Mouse (Mus musculus) hindbrain, embryonic 16.5 days (tissue): ENCODE data around the gene Cad. TPM values are rescaled to one million over a fixed set of nuclear protein-coding genes. Genes with fewer than 3 reads are reported as not detected.

ENCODE experiments used
- ATAC-seq: fragments of 200-750 bp; cut with Nextera tagmentation; 2 replicates; pipeline ENCODE4 v1.8.0; 2017; ENCODE audit warnings: moderate TSS enrichment, moderate library complexity
- H3K27ac ChIP-seq: fragments of 300-500 bp; sonication (generic); 2 replicates; pipeline ENCODE4 v1.5.1; 2014; ENCODE audit warnings: low read depth, mild to moderate bottlenecking, control low read depth, low read length, moderate library complexity
- H3K27me3 ChIP-seq: fragments of 300-500 bp; sonication (generic); replicated peaks from 2 replicates; pipeline ENCODE4 v1.6.1; 2014; ENCODE audit warnings: low read length; ENCODE audit not compliant: control insufficient read depth, insufficient read depth
- H3K36me3 ChIP-seq: fragments of 300-500 bp; sonication (generic); 2 replicates; pipeline ENCODE4 v1.6.1; 2014; ENCODE audit warnings: mild to moderate bottlenecking, low read length, moderate library complexity, mixed read lengths; ENCODE audit not compliant: control insufficient read depth, insufficient read depth
- H3K4me1 ChIP-seq: fragments of 300-500 bp; sonication (generic); 2 replicates; pipeline ENCODE4 v1.6.1; 2014; ENCODE audit warnings: low read depth, low read length; ENCODE audit not compliant: control insufficient read depth, insufficient read depth
- H3K4me2 ChIP-seq: fragments of 300-500 bp; sonication (generic); 2 replicates; pipeline ENCODE4 v1.6.1; 2014; ENCODE audit warnings: mild to moderate bottlenecking, low read length, control low read depth, moderate library complexity
- H3K4me3 ChIP-seq: fragments of 300-500 bp; sonication (generic); 2 replicates; pipeline ENCODE4 v1.5.1; 2014; ENCODE audit warnings: mild to moderate bottlenecking, low read length, control low read depth, moderate library complexity
- H3K9ac ChIP-seq: fragments of 300-500 bp; sonication (generic); 2 replicates; pipeline ENCODE4 v1.6.1; 2014; ENCODE audit warnings: low read depth, mild to moderate bottlenecking, control low read depth, low read length, moderate library complexity
- H3K9me3 ChIP-seq: fragments of 300-500 bp; sonication (generic); 2 replicates; pipeline ENCODE4 v1.6.1; 2014; ENCODE audit warnings: mild to moderate bottlenecking, low read length, moderate library complexity; ENCODE audit not compliant: control insufficient read depth
- WGBS: fragments of 180-500 bp; shearing (Covaris S2); extraction: QIAGEN DNeasy Blood & Tissue Kit; methylation state at CpG from one replicate; pipeline ENCODE4 v1.1.7; 2014; 5-methylcytosine and 5-hydroxymethylcytosine counted together
- polyA plus RNA-seq: library from polyadenylated mRNA; unstranded; fragments of >200 nt; fragmentation: Nextera tagmentation; extraction: Ambion mirVana; gene quantifications from 2 replicates; pipeline ENCODE4 v1.2.1, GENCODE M21; 2015

Gene Cad
- polyA plus RNA-seq, 1 experiment from 2014 or later = 11.6 TPM

GRCm38 (mm10) chr5:31081386-31081785, 26.8 kb downstream of the Cad start:
- no peaks in the 10 kb centered on the region for H3K27me3 ChIP-seq
- H3K4me1 ChIP-seq = no peaks in the 10 kb centered on the region
- H3K27ac ChIP-seq = no peak overlapping the region
- ATAC-seq = no peak
- H3K9me3 ChIP-seq = no peaks in the 10 kb centered on the region
- no peak overlapping the region for H3K4me2 ChIP-seq
- 64% methylated on average over 3 of the region's 3 CpGs for WGBS
- H3K4me3 ChIP-seq = no peak overlapping the region
- no peak overlapping the region for H3K9ac ChIP-seq
- H3K36me3 ChIP-seq = peaks cover 16% of the 10 kb centered on the region

- Histone ChIP-seq H3K9me3 (no peaks in the 10 kb centered on the region), H3K27me3 (no peaks in the 10 kb centered on the region), H3K4me3 (no peak overlapping the region), H3K36me3 (peaks cover 14% of the 10 kb centered on the region), H3K4me2 (no peak overlapping the region), H3K27ac (no peak overlapping the region), H3K4me1 (no peaks in the 10 kb centered on the region), H3K9ac (no peak overlapping the region)
- ATAC-seq = 0 out of 2 replicates have a peak, but pooled peaks have one; percentile 4
- WGBS = 5% methylated on average over 5 of the region's 5 CpGs
Measured at GRCm38 (mm10) chr5:31082355-31082754, 27.8 kb downstream of the Cad start.

GRCm38 (mm10) chr5:31082935-31083625, 28.5 kb downstream of the Cad start:
- peak; percentile 30; the same call in 1 of the 2 replicates for ATAC-seq
- Histone ChIP-seq H3K4me2 (no peak overlapping the region), H3K9me3 (no peaks in the 10 kb centered on the region), H3K9ac (0 out of 2 replicates have a peak overlapping the region, but pooled peaks have one; percentile 8), H3K27me3 (no peaks in the 10 kb centered on the region), H3K27ac (0 out of 2 replicates have a peak overlapping the region, but pooled peaks have one; percentile 29), H3K4me1 (no peaks in the 10 kb centered on the region), H3K4me3 (no peak overlapping the region), H3K36me3 (peaks cover 6% of the 10 kb centered on the region; the same call in 1 of the 2 replicates)
- WGBS = 42% methylated on average over 12 of the region's 12 CpGs

GRCm38 (mm10) chr5:31083949-31084348, 29.4 kb downstream of the Cad start:
- Histone ChIP-seq H3K4me1 (no peaks in the 10 kb centered on the region), H3K9me3 (no peaks in the 10 kb centered on the region), H3K36me3 (no peaks in the 10 kb centered on the region), H3K4me3 (no peak overlapping the region), H3K4me2 (no peak overlapping the region), H3K27me3 (no peaks in the 10 kb centered on the region), H3K27ac (no peak overlapping the region), H3K9ac (no peak overlapping the region)
- peak; percentile 32 for ATAC-seq
- 7% methylated on average over 8 of the region's 8 CpGs for WGBS

GRCm38 (mm10) chr5:31086606-31087005, 32.0 kb downstream of the Cad start:
- peaks cover 11% of the 10 kb centered on the region for H3K27me3 ChIP-seq
- H3K4me2 ChIP-seq = no peak overlapping the region
- no peak overlapping the region for H3K27ac ChIP-seq
- no peaks in the 10 kb centered on the region for H3K36me3 ChIP-seq
- ATAC-seq = no peak
- H3K4me3 ChIP-seq = no peak overlapping the region
- no peaks in the 10 kb centered on the region for H3K4me1 ChIP-seq
- H3K9ac ChIP-seq = no peak overlapping the region
- 35% methylated on average over 7 of the region's 7 CpGs for WGBS
- H3K9me3 ChIP-seq = no peaks in the 10 kb centered on the region

GRCm38 (mm10) chr5:31087131-31087530, 32.6 kb downstream of the Cad start:
- Histone ChIP-seq H3K9ac (no peak overlapping the region), H3K9me3 (no peaks in the 10 kb centered on the region), H3K36me3 (no peaks in the 10 kb centered on the region), H3K4me3 (no peak overlapping the region), H3K4me2 (no peak overlapping the region), H3K27me3 (peaks cover 16% of the 10 kb centered on the region), H3K4me1 (no peaks in the 10 kb centered on the region), H3K27ac (no peak overlapping the region)
- no peak for ATAC-seq
- WGBS = 65% methylated on average over 2 of the region's 2 CpGs

- H3K9ac ChIP-seq = peak overlapping the region; percentile 64
- H3K36me3 ChIP-seq = no peaks in the 10 kb centered on the region
- peak overlapping the region; percentile 68 for H3K4me2 ChIP-seq
- peak overlapping the region; percentile 44 for H3K27ac ChIP-seq
- ATAC-seq = no peak
- H3K9me3 ChIP-seq = no peaks in the 10 kb centered on the region
- H3K4me3 ChIP-seq = peak overlapping the region; percentile 50
- H3K4me1 ChIP-seq = peaks cover 24% of the 10 kb centered on the region
- 2% methylated on average over 27 of the region's 53 CpGs for WGBS
- peaks cover 37% of the 10 kb centered on the region for H3K27me3 ChIP-seq
Measured at GRCm38 (mm10) chr5:31092231-31092975, 37.8 kb downstream of the Cad start.

GRCm38 (mm10) chr5:31093151-31094041, 38.8 kb downstream of the Cad start:
- Histone ChIP-seq H3K4me3 (peak overlapping the region; percentile 50), H3K9ac (peak overlapping the region; percentile 64), H3K4me2 (peak overlapping the region; percentile 68), H3K27me3 (peaks cover 38% of the 10 kb centered on the region), H3K4me1 (peaks cover 24% of the 10 kb centered on the region), H3K9me3 (no peaks in the 10 kb centered on the region), H3K27ac (no peak overlapping the region; the same call in 1 of the 2 replicates), H3K36me3 (no peaks in the 10 kb centered on the region)
- WGBS = under 1% methylated on average over 48 of the region's 54 CpGs
- ATAC-seq = peak; percentile 80
